Mouse (Mus musculus) heart, adult 2 months (tissue): ENCODE results near the gene Ddias. TPM values are rescaled to one million over a fixed set of nuclear protein-coding genes. Genes with fewer than 3 reads are reported as not detected.

Source experiments
- DNase-seq, 2 experiments: peaks; one replicate each; pipeline ENCODE4 v3.0.0; 2021
- H3K27ac ChIP-seq: fragments of 200-600 bp; 2 replicates; pipeline ENCODE4 v1.8.1; 2022
- H3K27me3 ChIP-seq: fragments of 200-500 bp; 2 replicates; pipeline ENCODE4 v1.6.1; 2012; ENCODE audit warnings: mild to moderate bottlenecking, low read length, inconsistent platforms, mixed read lengths; ENCODE audit not compliant: control insufficient read depth, insufficient read depth
- H3K36me3 ChIP-seq: fragments of 200-500 bp; 2 replicates; pipeline ENCODE4 v1.6.1; 2012; ENCODE audit warnings: low read length, inconsistent platforms; ENCODE audit not compliant: control insufficient read depth, insufficient read depth
- H3K4me1 ChIP-seq: fragments of 200-500 bp; 2 replicates; pipeline ENCODE4 v1.6.1; 2011; ENCODE audit warnings: low read length; ENCODE audit not compliant: control insufficient read depth, insufficient read depth
- H3K4me3 ChIP-seq: fragments of 200-600 bp; 2 replicates; pipeline ENCODE4 v1.8.1; 2022
- H3K79me2 ChIP-seq: fragments of 200-500 bp; replicated peaks from 2 replicates; pipeline ENCODE4 v1.6.1; 2012; ENCODE audit warnings: mild to moderate bottlenecking, inconsistent platforms, low read length, moderate library complexity, mixed read lengths; ENCODE audit not compliant: control insufficient read depth, insufficient read depth
- H3K9ac ChIP-seq: fragments of 200-500 bp; 2 replicates; pipeline ENCODE4 v1.6.1; 2012; ENCODE audit warnings: low read depth, mild to moderate bottlenecking, control low read depth, inconsistent platforms, low read length, mixed read lengths
- CTCF ChIP-seq: fragments of 200-600 bp; IDR thresholded peaks from 2 replicates; pipeline ENCODE4 v1.8.1; 2022; ENCODE audit warnings: antibody characterized with exemption, mild to moderate bottlenecking, moderate library complexity
- EP300 ChIP-seq: fragments of 200-500 bp; IDR thresholded peaks from 2 replicates; pipeline ENCODE4 v1.6.1; 2011; ENCODE audit warnings: low read depth, low read length, control low read depth; ENCODE audit not compliant: insufficient read depth
- POLR2A ChIP-seq: fragments of 200-500 bp; IDR thresholded peaks from 2 replicates; pipeline ENCODE4 v1.6.1; 2011; ENCODE audit warnings: mild to moderate bottlenecking, low read depth, low read length, control low read depth; ENCODE audit not compliant: insufficient read depth
- WGBS: fragments of 180-500 bp; shearing (Covaris S2); methylation state at CpG from one replicate; pipeline ENCODE4 v1.1.7; 2018; 5-methylcytosine and 5-hydroxymethylcytosine counted together
- intact Hi-C: fragments of 180-260 bp; cut with DNase I; formaldehyde crosslinking; loops from one replicate; pipeline ENCODE4 v1.15.1; 2025
- polyA plus RNA-seq: library from polyadenylated mRNA; depleted of rRNA; stranded (reverse); fragments of >200 nt; gene quantifications from 2 replicates; pipeline ENCODE4 v1.2.3, GENCODE M21; 2012
- total RNA-seq, 2 experiments: library from RNA; stranded (reverse); gene quantifications; 2 replicates each; pipeline ENCODE4 v1.2.3; 2021

Gene Ddias
- total and polyA plus RNA-seq, 3 experiments: 0.16 to 0.44 (median 0.30) TPM

GRCm38 (mm10) chr7:92896036-92896435 is 22.0 kb upstream of the Ddias start:
- TF ChIP-seq CTCF (no peak), EP300 (no peak), POLR2A (no peak)
- Histone ChIP-seq H3K4me3 (no peak overlapping the region), H3K9ac (no peak overlapping the region), H3K4me1 (no peaks in the 10 kb centered on the region; the same call in 1 of the 2 replicates), H3K27ac (no peak overlapping the region), H3K36me3 (no peaks in the 10 kb centered on the region), H3K79me2 (no peaks in the 10 kb centered on the region; the same call in 1 of the 2 replicates), H3K27me3 (no peaks in the 10 kb centered on the region)
- 59% methylated on average over 5 of the region's 5 CpGs for WGBS
- no peak for DNase-seq
- intact Hi-C loops: loop anchor here (5.0 kb wide), 1 partner anchor 71 kb away; no protein-coding TSS in a partner anchor

GRCm38 (mm10) chr7:92893478-92893877 is 19.4 kb upstream of the Ddias start:
- Histone ChIP-seq H3K36me3 (peaks cover 5% of the 10 kb centered on the region; the same call in 1 of the 2 replicates), H3K27ac (no peak overlapping the region), H3K27me3 (no peaks in the 10 kb centered on the region), H3K79me2 (no peaks in the 10 kb centered on the region; the same call in 1 of the 2 replicates), H3K4me3 (no peak overlapping the region), H3K4me1 (no peaks in the 10 kb centered on the region; the same call in 1 of the 2 replicates), H3K9ac (no peak overlapping the region)
- 36% methylated on average over 3 of the region's 3 CpGs for WGBS
- DNase-seq: no peak
- intact Hi-C loops: loop anchor here (2.0 kb wide), 1 partner anchor 19 kb away; the partner anchor contains the start of genes Ddias and Prcp
- TF ChIP-seq EP300 (no peak), CTCF (peak; percentile 65)

GRCm38 (mm10) chr7:92890618-92891230 is 16.7 kb upstream of the Ddias start:
- H3K4me3 ChIP-seq: no peak overlapping the region
- WGBS: 28% methylated on average over 4 of the region's 4 CpGs
- peaks cover 5% of the 10 kb centered on the region for H3K4me1 ChIP-seq
- H3K27ac ChIP-seq: peak overlapping the region; percentile 20
- no peaks in the 10 kb centered on the region for H3K27me3 ChIP-seq
- peaks cover 5% of the 10 kb centered on the region; the same call in 1 of the 2 replicates for H3K36me3 ChIP-seq
- intact Hi-C loops: no loop called here
- H3K79me2 ChIP-seq: no peaks in the 10 kb centered on the region
- no peak overlapping the region for H3K9ac ChIP-seq
- no peak for DNase-seq
- no peak for TF ChIP-seq POLR2A
- no peak for TF ChIP-seq CTCF
- TF ChIP-seq EP300: no peak

GRCm38 (mm10) chr7:92890211-92890610 is 16.2 kb upstream of the Ddias start:
- Histone ChIP-seq H3K36me3 (peaks cover 5% of the 10 kb centered on the region; the same call in 1 of the 2 replicates), H3K79me2 (no peaks in the 10 kb centered on the region), H3K4me1 (peaks cover 5% of the 10 kb centered on the region), H3K9ac (no peak overlapping the region), H3K27me3 (no peaks in the 10 kb centered on the region), H3K27ac (peak overlapping the region; percentile 20), H3K4me3 (no peak overlapping the region)
- WGBS: 49% methylated on average over 1 of the region's 1 CpGs
- no peak for DNase-seq
- intact Hi-C loops: no loop called here
- TF ChIP-seq CTCF (no peak), POLR2A (no peak), EP300 (no peak)

- 87% methylated on average over 5 of the region's 5 CpGs for WGBS
- Histone ChIP-seq H3K36me3 (peaks cover 10% of the 10 kb centered on the region; the same call in 1 of the 2 replicates), H3K4me1 (peaks cover 10% of the 10 kb centered on the region), H3K27ac (no peak overlapping the region), H3K79me2 (no peaks in the 10 kb centered on the region), H3K4me3 (no peak overlapping the region), H3K27me3 (no peaks in the 10 kb centered on the region), H3K9ac (no peak overlapping the region)
- no peak for DNase-seq
- intact Hi-C loops: no loop called here
- no peak for TF ChIP-seq EP300
- no peak for TF ChIP-seq CTCF
- TF ChIP-seq POLR2A: no peak
Measured at GRCm38 (mm10) chr7:92887230-92887629, 13.2 kb upstream of the Ddias start.

- Histone ChIP-seq H3K9ac (no peak overlapping the region), H3K27me3 (no peaks in the 10 kb centered on the region), H3K4me3 (no peak overlapping the region), H3K27ac (no peak overlapping the region), H3K79me2 (no peaks in the 10 kb centered on the region), H3K36me3 (peaks cover 10% of the 10 kb centered on the region; the same call in 1 of the 2 replicates), H3K4me1 (peaks cover 10% of the 10 kb centered on the region)
- intact Hi-C loops: no loop called here
- DNase-seq: no peak
- 54% methylated on average over 7 of the region's 7 CpGs for WGBS
- no peak for TF ChIP-seq CTCF
- TF ChIP-seq EP300: no peak
- TF ChIP-seq POLR2A: no peak
Measured at GRCm38 (mm10) chr7:92886801-92887200, 12.8 kb upstream of the Ddias start.
